Mouse (Mus musculus) small intestine, adult 2 months (tissue): ENCODE data around the gene Pidd1. TPM values are rescaled to one million over a fixed set of nuclear protein-coding genes. Genes with fewer than 3 reads are reported as not detected.
"Not testable (repeated sequence)": the region's sequence is repeated elsewhere in the genome, so short reads cannot be mapped to it uniquely, and the experiment has no call there.

Source experiments
- H3K27ac ChIP-seq: fragments of 200-500 bp; 2 replicates; pipeline ENCODE4 v1.5.1; 2012; ENCODE audit warnings: low read depth, low read length, control low read depth, inconsistent platforms; ENCODE audit not compliant: insufficient read depth
- H3K27me3 ChIP-seq: fragments of 200-500 bp; 2 replicates; pipeline ENCODE4 v1.6.1; 2012; ENCODE audit warnings: mild to moderate bottlenecking, moderate library complexity, low read length, inconsistent platforms; ENCODE audit not compliant: control insufficient read depth, insufficient read depth
- H3K36me3 ChIP-seq: fragments of 200-500 bp; 2 replicates; pipeline ENCODE4 v1.6.1; 2012; ENCODE audit warnings: mild to moderate bottlenecking, low read length, control low read depth, inconsistent platforms; ENCODE audit not compliant: control insufficient read depth, insufficient read depth
- H3K4me1 ChIP-seq: fragments of 200-500 bp; 2 replicates; pipeline ENCODE4 v1.6.1; 2012; ENCODE audit warnings: low read length, inconsistent platforms, mixed read lengths; ENCODE audit not compliant: control insufficient read depth, insufficient read depth, insufficient read length
- H3K4me3 ChIP-seq: fragments of 200-500 bp; 2 replicates; pipeline ENCODE4 v1.5.1; 2012; ENCODE audit warnings: low read depth, mild to moderate bottlenecking, control low read depth, inconsistent platforms, low read length, moderate library complexity
- CTCF ChIP-seq: fragments of 200-500 bp; IDR thresholded peaks from 2 replicates; pipeline ENCODE4 v1.5.1; 2012; ENCODE audit warnings: low read depth, mild to moderate bottlenecking, control low read depth, inconsistent platforms, low read length, moderate library complexity, mixed read lengths; ENCODE audit not compliant: insufficient replicate concordance, insufficient read length; ENCODE audit errors: extremely low read depth
- POLR2A ChIP-seq: fragments of 200-500 bp; IDR thresholded peaks from 2 replicates; pipeline ENCODE4 v1.6.1; 2012; ENCODE audit warnings: low read depth, mild to moderate bottlenecking, control low read depth, inconsistent platforms, low read length, moderate library complexity
- WGBS: fragments of 180-500 bp; shearing (Covaris S2); methylation state at CpG from one replicate; pipeline ENCODE4 v1.1.7; 2018; 5-methylcytosine and 5-hydroxymethylcytosine counted together
- polyA plus RNA-seq: library from polyadenylated mRNA; depleted of rRNA; stranded (reverse); fragments of >200 nt; gene quantifications from 2 replicates; pipeline ENCODE4 v1.2.3, GENCODE M21; 2012

The Pidd1 gene
- polyA plus RNA-seq, 1 experiment = 13.9 TPM

GRCm38 (mm10) chr7:141451928-141452327 is 8.1 kb upstream of the Pidd1 start:
- H3K27me3 ChIP-seq = no peaks in the 10 kb centered on the region
- H3K36me3 ChIP-seq = peaks cover 25% of the 10 kb centered on the region
- H3K4me1 ChIP-seq = peaks cover 16% of the 10 kb centered on the region
- TF ChIP-seq POLR2A = no peak
- TF ChIP-seq CTCF = no peak
- no peak overlapping the region for H3K4me3 ChIP-seq
- H3K27ac ChIP-seq = no peak overlapping the region

GRCm38 (mm10) chr7:141447110-141447991 is 3.5 kb upstream of the Pidd1 start, which contains the start of gene Rplp2:
Gene Rplp2, plus strand, starts transcription at chr7:141447370.
- Histone ChIP-seq H3K36me3 (peaks cover 25% of the 10 kb centered on the region), H3K27me3 (no peaks in the 10 kb centered on the region), H3K27ac (peak within 1 kb of the TSS; percentile 91), H3K4me1 (peaks cover 12% of the 10 kb centered on the region), H3K4me3 (peak within 1 kb of the TSS; percentile 78)
- TF ChIP-seq POLR2A = peak; percentile 88
- no peak for TF ChIP-seq CTCF
- under 1% methylated on average over 63 of the region's 63 CpGs for WGBS

GRCm38 (mm10) chr7:141446374-141446773 is 2.5 kb upstream of the Pidd1 start:
- peaks cover 12% of the 10 kb centered on the region for H3K4me1 ChIP-seq
- H3K36me3 ChIP-seq = peaks cover 20% of the 10 kb centered on the region
- H3K4me3 ChIP-seq, H3K27ac ChIP-seq, H3K27me3 ChIP-seq: not testable (repeated sequence)
- WGBS = 54% methylated on average over 3 of the region's 3 CpGs

- H3K4me1 ChIP-seq = peaks cover 14% of the 10 kb centered on the region
- H3K27ac ChIP-seq = 0 out of 2 replicates have a peak overlapping the region, but pooled peaks have one; percentile 8
- no peaks in the 10 kb centered on the region for H3K36me3 ChIP-seq
- TF ChIP-seq POLR2A = no peak
- peak; percentile 36; the same call in 1 of the 2 replicates for TF ChIP-seq CTCF
- peak overlapping the region; percentile 82 for H3K4me3 ChIP-seq
- H3K27me3 ChIP-seq = no peaks in the 10 kb centered on the region
- 4% methylated on average over 12 of the region's 12 CpGs for WGBS
Observed at GRCm38 (mm10) chr7:141443081-141443821, 574 bp downstream of the Pidd1 start.

- WGBS = 89% methylated on average over 13 of the region's 13 CpGs
- H3K36me3 ChIP-seq = no peaks in the 10 kb centered on the region
- TF ChIP-seq CTCF (no peak), POLR2A (no peak)
- no peak overlapping the region for H3K27ac ChIP-seq
- H3K4me1 ChIP-seq = peaks cover 14% of the 10 kb centered on the region
- H3K4me3 ChIP-seq = no peak overlapping the region
- H3K27me3 ChIP-seq = no peaks in the 10 kb centered on the region
Observed at GRCm38 (mm10) chr7:141442199-141442598, 1.6 kb downstream of the Pidd1 start.

GRCm38 (mm10) chr7:141441460-141441859 is 2.4 kb downstream of the Pidd1 start:
- no peaks in the 10 kb centered on the region for H3K27me3 ChIP-seq
- no peak for TF ChIP-seq CTCF
- TF ChIP-seq POLR2A = no peak
- 96% methylated on average over 9 of the region's 9 CpGs for WGBS

GRCm38 (mm10) chr7:141440613-141441012 is 3.2 kb downstream of the Pidd1 start:
- WGBS = 18% methylated on average over 6 of the region's 6 CpGs
- TF ChIP-seq POLR2A (no peak), CTCF (peak; percentile 90; the same call in 1 of the 2 replicates)
- peaks cover 23% of the 10 kb centered on the region for H3K4me1 ChIP-seq
- no peak overlapping the region for H3K27ac ChIP-seq
- H3K4me3 ChIP-seq = no peak overlapping the region
- no peaks in the 10 kb centered on the region for H3K27me3 ChIP-seq
- H3K36me3 ChIP-seq = no peaks in the 10 kb centered on the region

More at GRCm38 (mm10) chr7:141441460-141441859, 2.4 kb downstream of the Pidd1 start:
- H3K27ac ChIP-seq = no peak overlapping the region
- peaks cover 15% of the 10 kb centered on the region for H3K4me1 ChIP-seq
- no peak overlapping the region for H3K4me3 ChIP-seq
- no peaks in the 10 kb centered on the region for H3K36me3 ChIP-seq
